Mouse (Mus musculus) ES-E14 (cell line): ENCODE results near the gene Itga3. TPM values are rescaled to one million over a fixed set of nuclear protein-coding genes. Genes with fewer than 3 reads are reported as not detected.

Experiments
- DNase-seq: peaks from one replicate; pipeline ENCODE4 v3.0.0-alpha.2; 2013; ENCODE audit warnings: low read depth, low spot score
- H3K27ac ChIP-seq: 2 replicates; pipeline ENCODE4 v1.5.1; 2012; ENCODE audit warnings: low read depth, mild to moderate bottlenecking, low read length, moderate library complexity, mixed read lengths; ENCODE audit not compliant: poor library complexity, insufficient read depth, severe bottlenecking
- H3K36me3 ChIP-seq: 2 replicates; pipeline ENCODE4 v1.6.1; 2012; ENCODE audit warnings: mild to moderate bottlenecking, low read length, moderate library complexity, mixed read lengths; ENCODE audit not compliant: control insufficient read depth, poor library complexity, insufficient read depth, severe bottlenecking
- H3K4me1 ChIP-seq, 2 experiments: fragments of 150-350 bp in 1 of 2; sonication (generic) in 1 of 2; 2 replicates each; pipeline ENCODE4 v1.6.1; 2012; ENCODE audit warnings: low read length in 2 of 2, mild to moderate bottlenecking in 1 of 2, mixed read lengths in 1 of 2; ENCODE audit not compliant: control insufficient read depth in 2 of 2, insufficient read depth in 2 of 2, poor library complexity in 1 of 2
- H3K4me3 ChIP-seq, 2 experiments: fragments of 150-350 bp in 1 of 2; sonication (generic) in 1 of 2; 2 replicates each; pipeline ENCODE4 v1.5.1; 2012; ENCODE audit warnings: low read length in 2 of 2, low read depth in 1 of 2, mild to moderate bottlenecking in 1 of 2, mixed read lengths in 1 of 2; ENCODE audit not compliant: insufficient read depth in 1 of 2, poor library complexity in 1 of 2, severe bottlenecking in 1 of 2
- H3K9ac ChIP-seq: 2 replicates; pipeline ENCODE4 v1.6.1; 2012; ENCODE audit warnings: low read depth, mild to moderate bottlenecking, low read length, mixed read lengths; ENCODE audit not compliant: poor library complexity, insufficient read depth, severe bottlenecking
- H3K9me3 ChIP-seq: fragments of 150-350 bp; sonication (generic); 2 replicates; pipeline ENCODE4 v1.6.1; 2012; ENCODE audit warnings: low read depth, mild to moderate bottlenecking, low read length; ENCODE audit not compliant: control insufficient read depth, insufficient read depth
- CHD2 ChIP-seq: IDR thresholded peaks from 2 replicates; pipeline ENCODE4 v1.6.1; 2014; ENCODE audit warnings: mild to moderate bottlenecking, low read depth, low read length, inconsistent platforms
- HCFC1 ChIP-seq: IDR thresholded peaks from 2 replicates; pipeline ENCODE4 v1.6.1; 2012; ENCODE audit warnings: low read length, inconsistent platforms, borderline replicate concordance; ENCODE audit not compliant: insufficient read depth
- MAFK ChIP-seq: IDR thresholded peaks from 2 replicates; pipeline ENCODE4 v1.6.1; 2014; ENCODE audit warnings: mild to moderate bottlenecking, low read depth, low read length, inconsistent platforms; ENCODE audit not compliant: insufficient read depth
- ZC3H11A ChIP-seq: IDR thresholded peaks from 2 replicates; pipeline ENCODE4 v1.6.1; 2012; ENCODE audit warnings: low read depth, mild to moderate bottlenecking, inconsistent platforms, low read length, borderline replicate concordance
- ZNF384 ChIP-seq: IDR thresholded peaks from 2 replicates; pipeline ENCODE4 v1.6.1; 2012; ENCODE audit warnings: low read depth, low read length, inconsistent platforms
- in situ Hi-C, 2 experiments: fragments of 600-800 bp; cut with MboI; formaldehyde crosslinking; loops; one replicate each; pipeline ENCODE4 v1.15.1; 2025; ENCODE audit warnings: low sequenced_read_pairs in 2 of 2, inconsistent platforms in 1 of 2; ENCODE audit not compliant: unreplicated experiment in 2 of 2
- total RNA-seq: library from RNA; depleted of rRNA; stranded (reverse); fragments of 300-350 nt; gene quantifications from 2 replicates; pipeline ENCODE4 v1.2.3, GENCODE M21; 2012

Itga3 gene
- total RNA-seq, 1 experiment: 189 TPM

DNA sequence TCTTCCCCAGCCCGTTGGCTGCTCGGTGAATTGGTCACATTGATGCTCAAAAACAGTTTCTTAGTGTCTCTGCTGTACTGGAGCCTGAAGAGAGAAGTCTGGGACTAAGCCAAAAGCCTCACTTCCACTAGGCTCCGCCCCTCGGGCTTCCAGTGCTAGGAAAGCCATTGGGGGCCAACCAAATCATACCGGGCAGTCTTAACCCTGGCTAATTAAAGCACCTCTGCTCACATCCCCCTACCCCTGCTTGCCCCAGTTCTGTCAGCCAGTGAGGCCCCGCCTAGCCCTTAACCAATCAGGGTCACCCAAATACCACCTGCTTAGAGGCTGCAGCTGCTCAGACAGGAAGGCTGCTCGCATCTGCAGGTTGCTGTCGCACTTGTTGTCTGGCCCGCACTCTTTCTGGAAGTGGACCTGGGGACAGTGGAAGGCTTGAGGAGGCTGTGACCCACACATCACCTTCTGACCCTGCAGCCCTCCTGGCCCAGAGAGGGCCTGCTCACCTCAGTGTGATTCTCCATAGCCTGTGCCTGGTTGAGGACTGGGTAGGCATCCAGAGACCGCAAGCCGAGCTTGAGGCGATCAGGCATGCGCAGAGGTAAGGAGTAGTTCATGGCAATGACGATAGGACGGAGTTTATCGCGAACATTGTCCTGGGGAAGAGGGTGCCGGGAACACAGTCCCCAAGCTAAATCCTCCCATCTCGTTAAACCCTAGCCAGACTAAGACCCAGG lies 19.7 kb downstream of the Itga3 start:
- Histone ChIP-seq H3K27ac (no peak overlapping the region), H3K9ac (peak overlapping the region; percentile 36; the same call in 1 of the 2 replicates), H3K4me3 (peak overlapping the region; percentile 33 to 40), H3K4me1 (peaks cover 0 to 11% of the 10 kb centered on the region in 2 experiments; a peak in 1 of 4 replicates), H3K36me3 (peaks cover 56% of the 10 kb centered on the region), H3K9me3 (no peaks in the 10 kb centered on the region)
- no peak for TF ChIP-seq MAFK
- no peak for TF ChIP-seq ZNF384
- TF ChIP-seq HCFC1: no peak
- no peak for TF ChIP-seq CHD2
- no peak for TF ChIP-seq ZC3H11A
- in situ Hi-C loops: no loop called here
- no peak for DNase-seq

DNA sequence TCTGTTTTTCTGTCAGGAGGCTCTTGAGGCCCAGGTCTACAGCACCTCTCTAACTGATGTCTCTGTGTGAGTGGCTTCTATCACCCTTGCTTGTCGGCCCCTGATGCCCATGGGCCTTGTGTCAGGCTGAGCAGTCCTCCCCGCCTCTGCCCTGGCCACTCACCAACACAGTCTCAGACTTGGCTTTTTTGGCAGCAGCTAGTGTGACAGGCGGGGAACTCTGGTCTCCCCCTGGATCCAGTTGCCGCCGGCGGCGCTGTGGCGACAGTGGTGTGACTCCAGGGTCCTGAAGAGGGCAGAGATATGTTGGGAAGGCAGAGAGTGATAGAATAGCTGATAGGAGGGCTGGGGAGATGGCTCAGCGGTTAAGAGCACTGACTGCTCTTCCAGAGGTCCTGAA lies 23.5 kb downstream of the Itga3 start:
- H3K9me3 ChIP-seq: no peaks in the 10 kb centered on the region
- H3K4me3 ChIP-seq: no peak overlapping the region
- peaks cover 0 to 10% of the 10 kb centered on the region in 2 experiments; a peak in 1 of 4 replicates for H3K4me1 ChIP-seq
- in situ Hi-C loops: no loop called here
- no peak overlapping the region for H3K27ac ChIP-seq
- H3K36me3 ChIP-seq: peaks cover 35% of the 10 kb centered on the region
- no peak for DNase-seq
- no peak overlapping the region for H3K9ac ChIP-seq
- TF ChIP-seq MAFK (no peak), ZNF384 (no peak), CHD2 (no peak), ZC3H11A (no peak), HCFC1 (no peak)

DNA sequence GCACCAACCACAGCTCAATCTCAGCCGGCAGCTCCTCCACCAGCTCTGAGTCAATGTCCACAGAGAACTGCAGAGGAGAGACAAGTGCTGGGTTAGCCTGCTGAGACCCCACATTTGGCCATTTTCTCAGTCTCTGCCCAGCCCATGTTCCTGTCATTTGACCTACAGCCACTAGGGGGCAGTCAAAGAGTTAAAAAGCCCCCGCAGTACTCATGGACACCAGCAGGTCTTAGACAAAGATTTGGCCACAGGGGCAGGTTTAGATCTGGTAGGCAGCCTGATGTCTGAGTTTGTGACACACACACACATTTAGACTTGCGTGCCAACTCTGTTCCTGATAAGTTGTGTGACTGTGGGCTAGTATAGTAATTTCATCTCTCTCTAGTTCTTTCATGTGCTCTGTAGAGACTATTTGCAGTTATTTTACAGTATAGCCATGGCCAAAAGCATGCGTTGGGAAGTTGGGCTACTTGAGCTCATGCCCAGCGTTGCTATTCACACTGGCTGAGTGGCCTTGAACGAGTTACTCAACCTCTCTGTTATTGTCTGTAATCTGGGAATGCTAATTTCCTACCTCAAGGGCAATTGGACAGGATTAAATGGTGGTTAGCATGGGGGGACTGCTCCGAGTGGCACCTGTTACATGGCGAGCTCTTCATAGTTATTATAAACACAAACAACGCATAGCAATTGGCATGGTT lies 29.5 kb downstream of the Itga3 start:
- Histone ChIP-seq H3K36me3 (peaks cover 10% of the 10 kb centered on the region), H3K27ac (no peak overlapping the region), H3K4me3 (no peak overlapping the region), H3K9me3 (no peaks in the 10 kb centered on the region), H3K4me1 (peaks cover 0 to 7% of the 10 kb centered on the region in 2 experiments; a peak in 1 of 4 replicates), H3K9ac (no peak overlapping the region)
- DNase-seq: peak; percentile 64
- TF ChIP-seq MAFK: no peak
- no peak for TF ChIP-seq HCFC1
- no peak for TF ChIP-seq ZC3H11A
- TF ChIP-seq ZNF384: no peak
- TF ChIP-seq CHD2: no peak
- in situ Hi-C loops: no loop called here

DNA sequence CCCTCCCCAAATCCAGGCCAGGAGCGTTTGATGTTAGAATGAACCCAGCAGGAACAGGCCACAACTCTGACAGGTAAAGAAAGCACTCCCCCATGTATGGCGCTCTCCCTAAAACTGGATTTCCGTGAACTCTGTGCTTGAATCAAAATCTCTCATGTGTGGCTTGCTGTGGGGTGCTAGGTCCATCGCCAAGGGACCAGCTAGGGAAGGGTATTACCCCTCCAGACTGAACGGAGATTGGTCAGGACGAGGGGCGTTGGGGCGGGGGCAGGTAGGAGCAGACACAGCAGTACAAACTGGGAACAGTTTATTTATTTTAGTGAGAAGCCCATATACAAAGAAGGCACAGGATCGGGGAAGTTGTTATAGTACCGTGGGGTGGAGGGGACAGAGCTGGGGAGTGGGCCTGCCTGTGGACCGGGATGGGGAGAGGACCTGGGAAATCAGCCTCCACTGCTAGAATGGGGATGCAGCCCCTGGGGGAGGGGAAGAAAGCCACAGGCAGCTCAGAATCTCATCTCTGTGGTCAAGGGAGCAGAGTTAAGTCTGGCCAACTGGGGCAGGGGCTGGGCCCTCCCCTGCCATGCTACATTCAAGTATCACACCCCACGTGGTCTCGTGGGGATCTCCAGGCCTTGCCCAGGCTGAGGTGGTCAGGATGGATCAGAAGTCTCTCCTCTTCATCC lies 32.3 kb downstream of the Itga3 start:
- Histone ChIP-seq H3K4me3 (no peak overlapping the region), H3K9ac (no peak overlapping the region), H3K9me3 (no peaks in the 10 kb centered on the region), H3K27ac (no peak overlapping the region), H3K36me3 (peaks cover 3% of the 10 kb centered on the region; the same call in 1 of the 2 replicates), H3K4me1 (peaks cover 6 to 15% of the 10 kb centered on the region in 2 experiments)
- TF ChIP-seq MAFK (no peak), CHD2 (no peak), ZNF384 (no peak), ZC3H11A (no peak), HCFC1 (no peak)
- no peak for DNase-seq
- in situ Hi-C loops: no loop called here
